Mouse (Mus musculus) megakaryocyte-erythroid progenitor cell, adult 5 weeks (primary cell): ENCODE measurements around the gene Ncapg. TPM values are rescaled to one million over a fixed set of nuclear protein-coding genes. Genes with fewer than 3 reads are reported as not detected.

Source experiments
- polyA plus RNA-seq: library from polyadenylated mRNA; stranded (reverse); fragments of >175 nt; gene quantifications from 2 replicates; pipeline ENCODE4 v1.2.3, GENCODE M21; 2012

Ncapg gene
- polyA plus RNA-seq: 2.4 and 2.9 TPM in 2 replicates

DNA sequence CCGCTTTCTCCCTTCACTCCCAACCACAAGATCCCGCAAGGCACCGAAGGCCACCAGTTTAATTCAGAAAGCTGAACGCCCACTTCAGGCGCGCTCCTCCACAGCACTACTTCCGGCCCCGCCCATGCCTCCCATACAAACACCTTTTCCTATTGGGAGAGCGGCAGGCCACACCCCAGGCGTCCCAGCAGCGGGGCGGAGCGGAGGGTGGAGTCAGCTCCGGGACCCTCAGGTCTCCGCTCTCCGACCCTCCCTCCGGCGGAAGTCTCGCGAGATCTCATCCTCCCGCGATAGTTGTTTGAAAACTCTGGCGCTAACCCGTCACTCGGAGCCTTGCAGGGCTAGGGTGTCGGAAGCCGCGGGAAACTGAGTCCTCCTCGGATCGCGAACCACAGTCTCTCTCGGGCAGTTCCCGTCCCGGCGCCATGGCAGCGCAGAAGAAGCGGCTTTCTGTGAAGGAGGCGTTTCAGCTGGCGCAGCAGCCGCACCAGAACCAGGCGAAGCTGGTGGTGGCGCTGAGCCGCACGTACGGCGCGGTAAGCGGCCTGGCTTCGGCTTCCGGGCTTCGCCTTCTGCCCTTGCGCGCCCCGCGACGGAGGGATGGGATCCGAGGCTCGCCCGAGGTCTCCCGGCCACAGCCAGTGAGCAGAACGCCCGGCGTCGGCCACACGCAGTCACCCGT, at the start of gene Ncapg:
Ncapg (plus strand) TSS at position 322 of the 682 bp plus-strand sequence.

GRCm38 (mm10) chr5:45638806-45639714, 30.7 kb upstream of the Ncapg start, which contains the start of gene Fam184b:
Fam184b (minus strand) TSS chr5:45639614.

Other genes with a start within 250 kb of the Ncapg start
- gene Qdpr, start 219.7 kb upstream of the Ncapg start, polyA plus RNA-seq: 93.8 and 103 TPM in 2 replicates
- gene Clrn2, start 216.2 kb upstream of the Ncapg start, polyA plus RNA-seq: not detected in 2 replicates
- gene Lap3, start 176.5 kb upstream of the Ncapg start, polyA plus RNA-seq: 20.9 and 27.0 TPM in 2 replicates
- 26.7 and 35.9 TPM in 2 replicates for gene Med28, start 149.7 kb upstream of the Ncapg start, polyA plus RNA-seq
- not detected in 2 replicates for gene Fam184b, start 30.3 kb upstream of the Ncapg start, polyA plus RNA-seq
- 15.1 and 15.8 TPM in 2 replicates for gene Lcorl, start 187.7 kb downstream of the Ncapg start, polyA plus RNA-seq